Mouse (Mus musculus) gastrocnemius, postnatal 36 days (tissue): ENCODE measurements around the gene G430095P16Rik. TPM values are rescaled to one million over a fixed set of nuclear protein-coding genes. Genes with fewer than 3 reads are reported as not detected.

Experiments used
- DNase-seq, 2 experiments: peaks; one replicate each; pipeline ENCODE4 v3.0.0; 2022
- intact Hi-C: fragments of 180-260 bp; cut with DNase I; formaldehyde crosslinking; loops from one replicate; pipeline ENCODE4 v1.15.1; 2025
- total RNA-seq, 2 experiments: library from RNA; stranded (reverse); gene quantifications; 2 replicates each; pipeline ENCODE4 v1.2.3; 2021

Gene G430095P16Rik
- total RNA-seq, 2 experiments from 2014 or later, result 1.0 TPM; not detected in 1

GRCm38 (mm10) chr8:84764100-84764499 lies 41.3 kb downstream of the G430095P16Rik start:
- intact Hi-C loops, result loop anchor here (5.0 kb wide), 1 partner anchor 33 kb away; no protein-coding TSS in a partner anchor
- no peak for DNase-seq

- DNase-seq, result no peak
- intact Hi-C loops, result loop anchor here (5.0 kb wide), 1 partner anchor 32 kb away; no protein-coding TSS in a partner anchor
Observed at GRCm38 (mm10) chr8:84764870-84765495, 42.2 kb downstream of the G430095P16Rik start.

- intact Hi-C loops, result no loop called here
- no peak for DNase-seq
Observed at GRCm38 (mm10) chr8:84765629-84766028, 42.8 kb downstream of the G430095P16Rik start.

GRCm38 (mm10) chr8:84766422-84766821 lies 43.6 kb downstream of the G430095P16Rik start:
- peak in 1 of 2 experiments; percentile 24 for DNase-seq
- intact Hi-C loops, result no loop called here

- intact Hi-C loops, result no loop called here
- DNase-seq, result no peak
Observed at GRCm38 (mm10) chr8:84767221-84767620, 44.4 kb downstream of the G430095P16Rik start.

- DNase-seq, result no peak
- intact Hi-C loops, result no loop called here
Observed at GRCm38 (mm10) chr8:84768343-84769095, 45.7 kb downstream of the G430095P16Rik start.

- intact Hi-C loops, result no loop called here
- DNase-seq, result peak in 1 of 2 experiments; percentile 44
Observed at GRCm38 (mm10) chr8:84769324-84769723, 46.5 kb downstream of the G430095P16Rik start.

- DNase-seq, result no peak
- intact Hi-C loops, result no loop called here
Observed at GRCm38 (mm10) chr8:84770100-84770953, 47.5 kb downstream of the G430095P16Rik start.

- intact Hi-C loops, result no loop called here
- DNase-seq, result no peak
Observed at GRCm38 (mm10) chr8:84771000-84771687, 48.3 kb downstream of the G430095P16Rik start.

- intact Hi-C loops, result no loop called here
- DNase-seq, result peak in 1 of 2 experiments; percentile 38
Observed at GRCm38 (mm10) chr8:84771941-84772378, 49.2 kb downstream of the G430095P16Rik start.

GRCm38 (mm10) chr8:84772628-84773027 lies 49.8 kb downstream of the G430095P16Rik start:
- no peak for DNase-seq
- intact Hi-C loops, result no loop called here

GRCm38 (mm10) chr8:84773304-84773703 lies 50.5 kb downstream of the G430095P16Rik start:
- intact Hi-C loops, result no loop called here
- DNase-seq, result peak in 1 of 2 experiments; percentile 23

GRCm38 (mm10) chr8:84773833-84774232 lies 51.0 kb downstream of the G430095P16Rik start:
- DNase-seq, result peak; percentile 62 to 80
- intact Hi-C loops, result no loop called here

GRCm38 (mm10) chr8:84774473-84774911 lies 51.7 kb downstream of the G430095P16Rik start:
- intact Hi-C loops, result no loop called here
- DNase-seq, result peak; percentile 55 to 66

GRCm38 (mm10) chr8:84775105-84775591 lies 52.3 kb downstream of the G430095P16Rik start:
- peak in 1 of 2 experiments; percentile 57 for DNase-seq
- intact Hi-C loops, result no loop called here

GRCm38 (mm10) chr8:84775621-84776113 lies 52.9 kb downstream of the G430095P16Rik start:
- intact Hi-C loops, result no loop called here
- DNase-seq, result peak in 1 of 2 experiments; percentile 50
